Mouse (Mus musculus): ENCODE measurements around the gene Jdp2. TPM values are rescaled to one million over a fixed set of nuclear protein-coding genes. Genes with fewer than 3 reads are reported as not detected.
A peak's percentile ranks its signal among the peaks of the same experiment; 100 is the strongest.

Gene Jdp2
- polyA plus RNA-seq, 1 experiment from 2014 or later = 0.12 TPM

GRCm38 (mm10) chr12:85607519-85608449 is 9.0 kb downstream of the Jdp2 start:
- Histone ChIP-seq H3K9ac (ENCODE audit: low read depth, low read length) (no peak overlapping the region), H3K4me3 (ENCODE audit: low read depth, low read length) (no peak overlapping the region), H3K36me3 (ENCODE audit: control insufficient read depth, insufficient read depth) (no peaks in the 10 kb centered on the region; the same call in 1 of the 2 replicates), H3K4me1 (ENCODE audit: control insufficient read depth, low read depth, low read length) (no peaks in the 10 kb centered on the region; the same call in 1 of the 2 replicates), H3K4me2 (ENCODE audit: low read depth, low read length) (no peak overlapping the region), H3K27ac (ENCODE audit: low read length) (no peak overlapping the region), H3K27me3 (ENCODE audit: control insufficient read depth, insufficient read depth, low read depth, low read length) (no peaks in the 10 kb centered on the region), H3K9me3 (replicated peaks; ENCODE audit: control insufficient read depth, low read length) (no peaks in the 10 kb centered on the region)
- 56% methylated on average over 14 of the region's 14 CpGs for WGBS (ENCODE audit: insufficient replicate concordance)
- ATAC-seq (ENCODE audit: low read depth) = 0 out of 2 replicates have a peak, but pooled peaks have one; percentile 27

- Histone ChIP-seq H3K9ac (ENCODE audit: low read depth, low read length) (no peak overlapping the region), H3K4me1 (ENCODE audit: control insufficient read depth, low read depth, low read length) (no peaks in the 10 kb centered on the region), H3K4me3 (ENCODE audit: low read depth, low read length) (no peak overlapping the region), H3K4me2 (ENCODE audit: low read depth, low read length) (no peak overlapping the region), H3K27ac (ENCODE audit: low read length) (no peak overlapping the region), H3K36me3 (ENCODE audit: control insufficient read depth, insufficient read depth) (no peaks in the 10 kb centered on the region; the same call in 1 of the 2 replicates), H3K27me3 (ENCODE audit: control insufficient read depth, insufficient read depth, low read depth, low read length) (no peaks in the 10 kb centered on the region), H3K9me3 (replicated peaks; ENCODE audit: control insufficient read depth, low read length) (no peaks in the 10 kb centered on the region)
- ATAC-seq (ENCODE audit: low read depth) = no peak
- 72% methylated on average over 9 of the region's 9 CpGs for WGBS (ENCODE audit: insufficient replicate concordance)
These were observed 11.3 kb downstream of the Jdp2 start for GRCm38 (mm10) chr12:85610167-85610566.

- no peak overlapping the region for H3K4me2 ChIP-seq (ENCODE audit: low read depth, low read length)
- ATAC-seq (ENCODE audit: low read depth) = no peak
- no peak overlapping the region for H3K4me3 ChIP-seq (ENCODE audit: low read depth, low read length)
- no peaks in the 10 kb centered on the region for H3K27me3 ChIP-seq (ENCODE audit: control insufficient read depth, insufficient read depth, low read depth, low read length)
- H3K9ac ChIP-seq (ENCODE audit: low read depth, low read length) = no peak overlapping the region
- H3K36me3 ChIP-seq (ENCODE audit: control insufficient read depth, insufficient read depth) = no peaks in the 10 kb centered on the region; the same call in 1 of the 2 replicates
- no peak overlapping the region for H3K27ac ChIP-seq (ENCODE audit: low read length)
- H3K9me3 ChIP-seq (replicated peaks; ENCODE audit: control insufficient read depth, low read length) = no peaks in the 10 kb centered on the region
- no peaks in the 10 kb centered on the region for H3K4me1 ChIP-seq (ENCODE audit: control insufficient read depth, low read depth, low read length)
- 58% methylated on average over 4 of the region's 4 CpGs for WGBS (ENCODE audit: insufficient replicate concordance)
These were observed 15.3 kb downstream of the Jdp2 start for GRCm38 (mm10) chr12:85614090-85614489.

GRCm38 (mm10) chr12:85615486-85615885 is 16.7 kb downstream of the Jdp2 start:
- ATAC-seq (ENCODE audit: low read depth) = no peak
- H3K9me3 ChIP-seq (replicated peaks; ENCODE audit: control insufficient read depth, low read length) = no peaks in the 10 kb centered on the region
- 73% methylated on average over 8 of the region's 8 CpGs for WGBS (ENCODE audit: insufficient replicate concordance)
- no peaks in the 10 kb centered on the region for H3K4me1 ChIP-seq (ENCODE audit: control insufficient read depth, low read depth, low read length)
- H3K4me2 ChIP-seq (ENCODE audit: low read depth, low read length) = no peak overlapping the region
- H3K27me3 ChIP-seq (ENCODE audit: control insufficient read depth, insufficient read depth, low read depth, low read length) = no peaks in the 10 kb centered on the region
- no peak overlapping the region for H3K9ac ChIP-seq (ENCODE audit: low read depth, low read length)
- H3K36me3 ChIP-seq (ENCODE audit: control insufficient read depth, insufficient read depth) = no peaks in the 10 kb centered on the region; the same call in 1 of the 2 replicates
- no peak overlapping the region for H3K27ac ChIP-seq (ENCODE audit: low read length)
- H3K4me3 ChIP-seq (ENCODE audit: low read depth, low read length) = no peak overlapping the region

- 75% methylated on average over 9 of the region's 9 CpGs for WGBS (ENCODE audit: insufficient replicate concordance)
These were observed 19.1 kb downstream of the Jdp2 start for GRCm38 (mm10) chr12:85617885-85618284.

GRCm38 (mm10) chr12:85618430-85618829 is 19.6 kb downstream of the Jdp2 start:
- H3K4me2 ChIP-seq (ENCODE audit: low read depth, low read length) = no peak overlapping the region
- H3K9me3 ChIP-seq (replicated peaks; ENCODE audit: control insufficient read depth, low read length) = no peaks in the 10 kb centered on the region
- ATAC-seq (ENCODE audit: low read depth) = no peak
- 63% methylated on average over 5 of the region's 5 CpGs for WGBS (ENCODE audit: insufficient replicate concordance)
- H3K36me3 ChIP-seq (ENCODE audit: control insufficient read depth, insufficient read depth) = no peaks in the 10 kb centered on the region
- no peaks in the 10 kb centered on the region for H3K27me3 ChIP-seq (ENCODE audit: control insufficient read depth, insufficient read depth, low read depth, low read length)
- no peak overlapping the region for H3K4me3 ChIP-seq (ENCODE audit: low read depth, low read length)
- H3K4me1 ChIP-seq (ENCODE audit: control insufficient read depth, low read depth, low read length) = peaks cover 2% of the 10 kb centered on the region; the same call in 1 of the 2 replicates
- H3K9ac ChIP-seq (ENCODE audit: low read depth, low read length) = no peak overlapping the region
- H3K27ac ChIP-seq (ENCODE audit: low read length) = no peak overlapping the region

More at GRCm38 (mm10) chr12:85617885-85618284, 19.1 kb downstream of the Jdp2 start:
- no peak overlapping the region for H3K4me3 ChIP-seq (ENCODE audit: low read depth, low read length)
- H3K9ac ChIP-seq (ENCODE audit: low read depth, low read length) = no peak overlapping the region
- H3K4me1 ChIP-seq (ENCODE audit: control insufficient read depth, low read depth, low read length) = no peaks in the 10 kb centered on the region
- no peak overlapping the region for H3K27ac ChIP-seq (ENCODE audit: low read length)
- H3K27me3 ChIP-seq (ENCODE audit: control insufficient read depth, insufficient read depth, low read depth, low read length) = no peaks in the 10 kb centered on the region
- H3K9me3 ChIP-seq (replicated peaks; ENCODE audit: control insufficient read depth, low read length) = no peaks in the 10 kb centered on the region
- no peaks in the 10 kb centered on the region for H3K36me3 ChIP-seq (ENCODE audit: control insufficient read depth, insufficient read depth)
- H3K4me2 ChIP-seq (ENCODE audit: low read depth, low read length) = no peak overlapping the region
- ATAC-seq (ENCODE audit: low read depth) = no peak

GRCm38 (mm10) chr12:85619283-85619897 is 20.6 kb downstream of the Jdp2 start:
- no peak for ATAC-seq (ENCODE audit: low read depth)
- Histone ChIP-seq H3K4me1 (ENCODE audit: control insufficient read depth, low read depth, low read length) (peaks cover 4% of the 10 kb centered on the region; the same call in 1 of the 2 replicates), H3K4me2 (ENCODE audit: low read depth, low read length) (no peak overlapping the region), H3K9ac (ENCODE audit: low read depth, low read length) (no peak overlapping the region), H3K27me3 (ENCODE audit: control insufficient read depth, insufficient read depth, low read depth, low read length) (no peaks in the 10 kb centered on the region), H3K36me3 (ENCODE audit: control insufficient read depth, insufficient read depth) (no peaks in the 10 kb centered on the region), H3K27ac (ENCODE audit: low read length) (no peak overlapping the region), H3K4me3 (ENCODE audit: low read depth, low read length) (no peak overlapping the region), H3K9me3 (replicated peaks; ENCODE audit: control insufficient read depth, low read length) (no peaks in the 10 kb centered on the region)
- 61% methylated on average over 7 of the region's 7 CpGs for WGBS (ENCODE audit: insufficient replicate concordance)

- WGBS (ENCODE audit: insufficient replicate concordance) = 65% methylated on average over 11 of the region's 11 CpGs
- ATAC-seq (ENCODE audit: low read depth) = no peak
These were observed 21.1 kb downstream of the Jdp2 start for GRCm38 (mm10) chr12:85619898-85620443.

More at GRCm38 (mm10) chr12:85619898-85620443, 21.1 kb downstream of the Jdp2 start:
- Histone ChIP-seq H3K4me1 (ENCODE audit: control insufficient read depth, low read depth, low read length) (peaks cover 4% of the 10 kb centered on the region; the same call in 1 of the 2 replicates), H3K27ac (ENCODE audit: low read length) (no peak overlapping the region), H3K36me3 (ENCODE audit: control insufficient read depth, insufficient read depth) (no peaks in the 10 kb centered on the region), H3K4me2 (ENCODE audit: low read depth, low read length) (no peak overlapping the region), H3K9me3 (replicated peaks; ENCODE audit: control insufficient read depth, low read length) (no peaks in the 10 kb centered on the region), H3K4me3 (ENCODE audit: low read depth, low read length) (no peak overlapping the region), H3K27me3 (ENCODE audit: control insufficient read depth, insufficient read depth, low read depth, low read length) (no peaks in the 10 kb centered on the region), H3K9ac (ENCODE audit: low read depth, low read length) (no peak overlapping the region)
